Mouse (Mus musculus) megakaryocyte, embryonic 14.5 days (primary cell): ENCODE measurements around the gene Obscn.

Experiments used
- FLI1 ChIP-seq: IDR thresholded peaks from 2 replicates; pipeline ENCODE4 v1.6.1; 2012; ENCODE audit warnings: low read length, inconsistent platforms, mixed read lengths
- GATA1 ChIP-seq: IDR thresholded peaks from 3 replicates; pipeline ENCODE4 v1.6.1; 2012; ENCODE audit warnings: mixed read lengths, low read length, inconsistent platforms, borderline replicate concordance

DNA sequence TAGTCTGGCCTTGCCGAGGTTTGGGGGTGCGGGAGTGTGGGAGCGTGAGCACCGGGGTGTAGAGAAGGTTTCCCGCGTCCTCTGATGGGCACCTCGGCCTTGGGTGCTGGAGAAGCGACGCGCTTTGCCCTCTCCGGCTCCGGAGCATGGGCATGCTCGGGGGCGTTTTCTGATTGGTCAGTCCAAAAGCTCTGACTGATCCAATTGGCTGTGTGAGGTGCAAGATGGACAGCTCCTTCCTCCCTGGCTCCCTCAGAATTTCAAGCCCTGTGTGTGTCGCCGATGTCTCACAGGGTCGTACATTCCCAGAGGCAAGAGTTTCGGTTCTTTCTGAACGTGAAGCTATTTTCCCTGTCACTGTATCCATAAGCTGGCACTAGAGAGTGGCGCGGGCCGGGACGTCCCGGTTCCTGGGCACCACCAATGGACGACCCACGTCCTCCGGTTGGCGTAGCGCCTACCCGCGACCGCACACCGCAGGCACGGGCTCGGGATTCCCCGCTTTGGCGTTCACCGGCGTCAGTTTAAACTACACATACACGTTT is 176.2 kb downstream of the Obscn start:
- TF ChIP-seq GATA1: no peak
- TF ChIP-seq FLI1: no peak
